Mouse (Mus musculus) urinary bladder, postnatal 4 days (tissue): ENCODE measurements at regions not wholly inside any gene's neighbourhood (a gene's known extent, or its start where the extent isn't known, plus 50 kb on each side); places are given as distances from the start of the nearest gene placed in this dataset.

Source experiments
- DNase-seq, 2 experiments: peaks; one replicate each; pipeline ENCODE4 v3.0.0; 2021 to 2022; ENCODE audit warnings: low spot score in 2 of 2

DNA sequence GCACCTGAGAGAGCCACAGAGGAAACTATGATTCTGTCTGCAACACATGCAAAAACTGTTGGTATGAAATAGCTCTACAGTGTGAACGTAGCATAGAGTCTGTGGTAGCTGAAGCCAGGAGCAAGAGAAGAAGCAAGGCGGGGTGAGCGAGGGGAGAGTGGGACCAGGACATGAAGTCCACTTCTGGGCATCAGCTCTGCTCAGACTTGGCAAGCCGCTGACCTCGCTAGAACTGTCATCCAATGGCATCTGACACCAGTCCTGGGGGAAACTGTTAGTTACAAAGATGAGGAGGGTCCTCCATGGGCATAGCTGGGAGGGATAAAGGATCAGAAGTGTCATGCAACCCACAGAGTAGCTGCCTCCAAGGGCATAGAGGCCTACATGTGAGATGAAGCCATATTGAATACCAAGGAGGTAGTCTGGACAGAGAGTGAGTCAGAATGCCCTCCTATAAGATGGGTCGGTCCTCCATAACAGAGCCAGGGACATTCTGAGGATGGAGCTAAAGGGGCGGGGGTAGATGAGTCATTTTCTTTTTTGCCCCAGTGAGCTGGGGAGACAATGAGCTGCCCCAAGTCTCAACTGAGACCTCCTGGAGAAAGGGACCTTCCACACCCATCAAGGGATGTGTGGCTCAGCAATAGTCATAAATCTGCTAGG is 102.0 kb downstream of the 1810010D01Rik start:
- no peak for DNase-seq

DNA sequence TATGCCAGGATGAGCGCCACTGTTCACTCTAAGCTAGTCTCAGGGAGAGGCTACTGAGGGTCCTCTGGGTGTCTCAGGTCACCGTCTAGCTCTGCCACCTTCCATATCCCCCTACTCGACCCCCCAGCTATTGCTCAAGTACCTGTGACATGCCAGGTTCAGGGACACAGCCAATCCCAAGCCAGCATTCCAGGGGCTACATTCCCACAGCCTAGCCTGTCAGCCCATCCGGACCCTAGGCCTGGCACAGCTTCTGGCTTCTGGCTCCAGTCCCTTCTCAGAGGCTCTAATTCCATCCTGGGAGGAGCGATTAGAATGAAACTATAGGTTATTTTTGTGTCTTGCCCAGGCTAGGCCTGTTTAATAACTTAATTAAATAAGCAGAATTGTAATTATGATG is 105.2 kb downstream of the 1810010D01Rik start:
- no peak for DNase-seq

GRCm38 (mm10) chr7:145102216-145102615 is 105.7 kb downstream of the 1810010D01Rik start:
- DNase-seq: peak in 1 of 2 experiments; percentile 43

GRCm38 (mm10) chr7:145098335-145098734 is 109.6 kb downstream of the 1810010D01Rik start:
- no peak for DNase-seq

DNA sequence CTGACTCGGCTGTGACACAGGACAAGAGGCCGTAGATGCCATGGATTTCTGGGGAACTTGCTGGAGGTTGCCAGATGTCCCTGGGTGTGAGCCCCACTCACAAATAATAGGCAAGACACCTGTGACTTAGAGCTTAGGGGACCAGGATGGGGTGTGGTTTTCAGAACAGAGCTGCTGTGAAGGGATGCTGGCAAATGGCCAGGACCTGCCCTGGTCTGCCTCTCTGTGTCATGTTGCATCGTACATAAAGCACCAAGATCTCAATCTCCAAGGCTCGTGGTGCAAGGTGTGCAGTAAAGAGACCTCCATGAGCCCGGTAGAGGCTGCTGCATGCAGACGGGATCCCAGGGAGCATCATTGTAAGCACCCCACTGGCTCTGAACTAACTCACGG is 113.8 kb downstream of the 1810010D01Rik start:
- no peak for DNase-seq

GRCm38 (mm10) chr7:145093417-145094133 is 114.3 kb downstream of the 1810010D01Rik start:
- DNase-seq: no peak

DNA sequence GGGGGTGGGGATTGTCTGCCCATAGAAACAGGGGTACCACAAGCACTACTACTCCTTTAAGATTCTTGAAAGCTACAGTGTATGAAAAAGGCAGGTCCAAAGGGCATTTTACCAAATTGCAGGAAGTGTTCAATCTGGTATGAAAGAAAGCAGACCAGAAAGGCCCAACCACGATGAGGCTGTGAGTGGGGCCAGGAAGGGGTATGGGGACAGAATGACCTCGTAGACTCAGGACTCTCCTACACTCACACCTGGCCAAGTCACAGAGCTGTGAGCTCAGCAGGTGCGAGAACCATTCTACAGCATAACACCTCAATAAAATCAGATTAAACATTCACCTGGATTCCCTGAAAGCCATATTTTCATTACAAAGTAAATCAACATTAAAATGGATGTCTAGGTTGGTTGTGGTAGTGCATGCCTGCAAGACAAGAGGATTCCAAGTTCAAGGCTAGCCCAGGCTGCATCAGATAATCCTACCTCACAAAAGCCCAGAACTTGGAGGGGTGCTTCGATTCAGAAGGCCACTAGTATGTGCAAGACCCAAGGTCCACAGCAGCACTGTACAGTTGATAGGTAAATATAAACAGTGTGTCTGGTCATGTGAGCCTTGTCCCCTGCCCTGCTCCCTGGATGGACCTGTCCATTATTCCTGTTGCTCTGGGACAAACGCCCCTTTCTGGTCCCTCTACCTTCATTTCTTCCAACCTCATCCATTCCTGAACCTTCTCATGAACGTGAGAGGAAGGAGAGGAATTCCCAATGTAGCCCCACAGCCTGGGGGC is 115.3 kb downstream of the 1810010D01Rik start:
- no peak for DNase-seq

- DNase-seq: no peak
Observed at GRCm38 (mm10) chr7:145090849-145091248, 117.1 kb downstream of the 1810010D01Rik start.

- no peak for DNase-seq
Observed at GRCm38 (mm10) chr7:145089315-145089721, 118.6 kb downstream of the 1810010D01Rik start.

DNA sequence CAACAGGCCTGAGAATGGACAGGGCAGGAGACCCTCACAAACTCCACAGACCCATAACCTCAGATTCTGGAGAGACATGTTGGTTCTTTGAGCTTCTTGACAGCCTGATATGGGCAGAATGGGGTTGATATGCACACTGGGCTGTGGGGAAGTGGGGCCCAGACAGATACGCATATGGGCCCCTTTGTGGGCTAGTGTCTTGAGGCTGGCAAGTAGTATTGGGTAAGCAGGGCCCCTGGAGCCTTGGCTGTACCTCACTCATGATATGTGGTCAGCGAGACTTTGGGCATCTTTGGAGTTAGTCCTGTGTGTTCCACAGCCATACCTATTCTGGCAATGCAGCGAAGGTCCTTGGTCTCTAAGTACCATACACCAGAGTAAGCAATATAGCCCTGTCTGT is 119.3 kb downstream of the 1810010D01Rik start:
- DNase-seq: no peak

- no peak for DNase-seq
Observed at GRCm38 (mm10) chr7:145087790-145088189, 120.1 kb downstream of the 1810010D01Rik start.

GRCm38 (mm10) chr7:145082917-145083752 is 124.8 kb downstream of the 1810010D01Rik start:
- DNase-seq: no peak

DNA sequence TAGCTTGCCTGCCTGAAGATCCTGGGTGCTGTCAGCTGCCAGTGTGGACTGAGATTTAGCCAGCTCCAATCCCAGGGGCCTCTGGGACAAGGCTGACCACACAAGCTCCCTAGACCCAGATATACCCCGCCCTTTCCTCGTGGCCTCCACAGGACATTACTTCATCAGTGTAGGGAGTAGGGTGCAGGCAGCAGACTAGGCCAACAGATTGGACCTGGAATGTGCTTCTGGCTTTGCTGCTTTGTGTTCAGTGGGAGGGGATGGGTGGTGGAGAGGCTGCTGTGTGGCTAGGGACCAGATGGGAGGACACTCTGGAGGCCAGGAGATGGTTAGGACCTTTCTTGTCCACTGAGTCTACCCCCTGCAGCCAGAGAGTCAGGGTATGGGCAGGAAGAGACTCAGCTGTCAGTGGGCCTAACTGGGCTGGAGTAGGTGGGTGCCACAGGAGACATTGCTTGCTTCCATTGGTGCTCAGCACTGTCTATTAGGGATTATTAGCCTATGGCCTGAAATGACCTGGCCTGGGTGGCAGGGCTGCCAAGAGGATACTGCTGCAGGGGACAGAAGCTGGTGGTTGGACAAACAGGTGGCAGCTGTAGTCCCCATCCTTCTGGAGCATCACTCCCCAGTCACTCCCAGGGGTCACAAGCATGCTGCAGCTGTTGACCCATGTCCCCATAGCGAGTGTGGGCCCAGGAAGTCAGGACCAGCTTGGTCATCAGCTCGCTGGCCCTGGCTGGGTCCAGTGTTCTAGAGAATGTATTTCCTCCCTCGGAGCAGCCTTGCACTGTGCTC is 132.5 kb upstream of the Ccnd1 start:
- DNase-seq: no peak

- no peak for DNase-seq
Observed at GRCm38 (mm10) chr7:145071533-145071932, 131.8 kb upstream of the Ccnd1 start.

- no peak for DNase-seq
Observed at GRCm38 (mm10) chr7:145067366-145067765, 127.6 kb upstream of the Ccnd1 start.

DNA sequence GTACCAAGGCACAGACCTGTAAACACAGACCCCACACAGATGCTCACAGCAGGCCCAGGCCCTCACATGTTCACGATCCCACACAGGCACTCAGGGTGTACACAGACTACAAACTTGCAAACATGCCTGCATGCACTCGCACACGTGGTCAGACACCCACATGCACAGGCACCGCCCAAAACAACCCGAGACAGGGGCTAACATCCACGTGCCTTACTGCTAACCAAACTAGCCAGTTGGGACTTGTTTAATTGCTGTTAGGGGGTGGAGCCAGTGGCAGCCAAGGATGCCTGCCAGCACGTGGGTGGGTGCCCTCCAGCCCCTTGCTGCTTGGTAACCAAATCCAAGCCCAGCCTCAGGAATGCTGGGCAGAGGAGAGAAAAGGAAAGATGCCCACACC is 116.6 kb upstream of the Ccnd1 start:
- no peak for DNase-seq

DNA sequence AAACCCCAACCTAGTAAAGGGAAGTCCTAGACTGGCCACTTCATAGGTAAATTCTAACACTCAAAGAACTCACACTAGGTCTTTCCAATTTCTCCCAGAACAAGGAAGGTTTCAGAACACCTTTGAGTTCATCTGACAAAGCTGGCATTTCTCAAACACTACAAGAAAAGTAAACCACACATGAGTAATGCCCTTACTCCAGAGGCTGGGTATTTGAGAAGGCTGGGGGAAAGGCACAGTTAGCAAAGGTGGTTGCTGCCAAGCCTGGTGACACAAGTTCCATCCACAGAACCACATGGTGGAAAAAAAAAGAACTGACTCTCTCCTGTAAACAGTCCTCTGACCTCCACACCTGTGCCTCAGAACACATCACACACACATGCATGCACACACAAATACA is 111.9 kb upstream of the Ccnd1 start:
- no peak for DNase-seq

DNA sequence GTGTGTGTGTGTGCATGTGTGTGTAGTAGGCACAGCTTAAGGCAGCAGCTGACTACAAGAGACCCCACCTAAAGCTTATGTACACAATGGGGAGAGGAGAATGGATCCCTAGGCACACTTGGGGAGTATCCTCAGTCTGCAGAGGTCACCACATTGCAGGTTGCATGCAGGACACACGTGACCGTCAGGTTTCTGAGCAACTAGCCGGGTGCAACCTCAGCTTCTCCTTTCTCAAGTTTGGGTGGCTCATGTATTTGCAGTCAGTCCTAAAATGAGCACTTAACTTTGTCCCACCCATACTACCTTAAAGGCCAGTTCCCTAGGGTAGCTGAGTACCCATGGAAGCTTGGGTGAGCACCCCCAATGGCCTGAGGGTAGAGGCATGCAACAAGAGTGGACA is 111.0 kb upstream of the Ccnd1 start:
- DNase-seq: no peak

- no peak for DNase-seq
Observed at GRCm38 (mm10) chr7:145048481-145048877, 108.8 kb upstream of the Ccnd1 start.

DNA sequence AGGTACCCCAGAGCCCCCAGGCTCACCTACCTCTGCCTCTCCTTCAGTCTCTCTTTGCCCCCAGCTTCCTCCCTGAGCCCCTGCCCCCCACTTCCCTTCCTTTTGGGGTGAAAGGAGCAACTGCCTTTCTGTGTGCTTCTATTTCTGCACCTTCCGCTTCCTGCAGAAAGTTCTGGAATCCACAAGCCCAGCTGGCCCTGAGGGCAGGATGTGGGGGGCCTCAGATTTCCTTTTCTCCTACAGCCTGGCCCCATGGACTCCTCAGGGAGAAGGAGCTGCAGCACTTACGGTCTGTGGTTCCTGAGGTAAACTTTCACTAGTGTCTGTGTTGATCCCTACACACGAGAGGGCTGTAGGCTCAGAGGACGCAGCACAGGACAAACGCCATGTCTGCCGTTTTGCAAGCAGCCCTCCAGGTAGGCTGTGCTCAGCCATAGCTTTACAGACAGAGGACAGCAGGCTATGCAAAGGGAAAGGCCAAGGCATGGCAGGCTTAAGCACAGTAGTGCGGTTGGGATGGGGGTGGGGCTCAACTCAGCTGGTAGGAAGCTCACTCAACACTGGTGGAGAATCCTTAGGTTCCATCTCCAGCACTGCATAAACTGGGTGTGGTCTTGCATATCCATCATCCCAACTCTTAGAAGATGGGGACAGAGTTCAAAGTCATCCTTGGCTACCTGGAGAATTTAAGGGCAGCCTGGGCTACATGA is 108.2 kb upstream of the Ccnd1 start:
- DNase-seq: no peak
